Mouse (Mus musculus): ENCODE measurements around the gene Sgip1.

DNA sequence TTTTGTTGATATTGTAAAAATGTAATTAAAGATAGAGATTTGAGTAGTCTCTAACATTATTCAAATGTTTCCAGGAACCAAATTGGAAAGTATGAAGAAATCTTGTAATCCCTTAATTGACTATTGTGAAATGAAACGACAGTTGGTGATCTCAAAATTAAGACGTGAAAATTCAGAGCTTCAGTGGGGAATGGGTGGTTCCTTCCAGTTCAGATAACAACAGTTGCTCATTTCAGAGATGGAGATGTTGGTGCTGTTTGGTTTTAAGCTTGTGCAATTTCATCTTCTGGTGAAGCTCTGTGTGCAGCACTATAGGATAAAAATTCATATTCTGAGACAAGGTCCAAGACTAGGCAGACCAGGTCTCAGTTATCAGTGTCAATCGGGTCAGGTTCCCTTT lies 231.0 kb downstream of the Sgip1 start:
- TF ChIP-seq POLR2A (IDR thresholded peaks at IDR 0.05; ENCODE audit: control insufficient read depth, low read depth, low read length) (no peak), CTCF (IDR thresholded peaks at IDR 0.05; ENCODE audit: control insufficient read depth, insufficient read depth, insufficient replicate concordance, low read depth, low read length) (no peak)

Measured in testis, adult 2 months (tissue).